Mouse (Mus musculus): ENCODE measurements around the gene Gna13. TPM values are rescaled to one million over a fixed set of nuclear protein-coding genes. Genes with fewer than 3 reads are reported as not detected.
"Not testable (repeated sequence)": the region's sequence is repeated elsewhere in the genome, so short reads cannot be mapped to it uniquely, and the experiment has no call there.

The Gna13 gene
- polyA plus RNA-seq, 1 experiment from 2014 or later = 52.2 TPM

DNA sequence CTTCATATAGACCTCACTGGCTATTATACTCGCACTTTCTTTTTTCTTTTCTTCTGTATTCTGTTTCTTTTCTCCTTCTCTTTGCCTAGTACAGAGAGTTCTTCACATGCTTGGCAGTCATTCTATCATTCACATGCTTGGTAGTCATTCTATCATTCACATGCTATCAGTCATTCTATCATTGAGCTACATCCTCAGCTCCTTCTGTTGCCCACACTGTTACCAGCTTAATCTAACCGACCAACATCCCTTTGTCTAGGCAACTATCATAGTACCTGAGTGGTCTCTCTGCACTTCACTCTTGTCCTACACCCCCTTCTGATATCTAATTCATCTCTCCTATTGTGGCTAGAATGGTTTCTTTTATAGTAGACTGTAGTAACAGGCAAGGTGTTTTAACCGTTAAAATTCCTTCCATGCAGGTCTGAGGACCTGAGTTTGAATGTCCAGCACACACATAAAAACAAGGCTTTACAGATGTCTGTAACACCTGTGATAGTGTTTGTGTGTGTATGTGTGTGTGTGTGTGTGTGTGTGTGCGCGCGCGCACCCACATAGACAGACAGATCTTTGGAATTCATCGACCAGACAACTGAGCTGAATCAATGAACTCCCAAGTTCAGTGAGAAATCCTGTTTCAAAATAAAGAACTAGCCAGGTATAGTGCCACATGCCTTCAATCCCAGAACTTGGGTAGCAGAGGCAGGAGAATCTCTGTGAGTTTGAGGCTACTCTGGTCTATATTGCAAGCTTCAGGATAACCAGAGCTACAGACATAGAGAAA is 23.3 kb upstream of the Gna13 start:
- 93% methylated on average over 8 of the region's 8 CpGs for WGBS (ENCODE audit: missing documents)
- no peak overlapping the region for H3K4me3 ChIP-seq (ENCODE audit: inconsistent target)
- no peak overlapping the region for H3K27ac ChIP-seq
- H3K36me3 ChIP-seq (ENCODE audit: inconsistent target) = no peaks in the 10 kb centered on the region
- H3K79me2 ChIP-seq (ENCODE audit: inconsistent target) = no peaks in the 10 kb centered on the region

DNA sequence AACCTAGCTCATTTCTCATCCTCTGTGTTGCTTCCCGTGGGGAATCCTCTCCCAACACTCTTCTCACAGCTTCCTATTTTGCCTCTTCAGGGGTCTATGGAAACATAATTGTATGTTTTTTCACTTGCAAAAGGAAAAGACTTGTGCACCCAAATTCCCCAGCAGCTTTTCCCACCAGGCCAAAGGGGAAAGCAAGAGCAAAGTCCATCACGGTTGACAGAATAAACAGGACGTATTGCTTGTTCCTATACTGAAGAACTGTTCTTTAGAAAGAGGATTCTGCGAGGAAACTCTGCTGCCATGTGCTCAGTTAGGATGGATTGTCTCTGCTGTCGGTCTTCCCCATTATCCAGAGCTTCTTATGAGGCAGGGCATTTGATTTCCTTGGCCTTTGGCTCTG is 22.1 kb upstream of the Gna13 start:
- no peak overlapping the region for H3K27ac ChIP-seq
- 90% methylated on average over 5 of the region's 5 CpGs for WGBS (ENCODE audit: missing documents)

DNA sequence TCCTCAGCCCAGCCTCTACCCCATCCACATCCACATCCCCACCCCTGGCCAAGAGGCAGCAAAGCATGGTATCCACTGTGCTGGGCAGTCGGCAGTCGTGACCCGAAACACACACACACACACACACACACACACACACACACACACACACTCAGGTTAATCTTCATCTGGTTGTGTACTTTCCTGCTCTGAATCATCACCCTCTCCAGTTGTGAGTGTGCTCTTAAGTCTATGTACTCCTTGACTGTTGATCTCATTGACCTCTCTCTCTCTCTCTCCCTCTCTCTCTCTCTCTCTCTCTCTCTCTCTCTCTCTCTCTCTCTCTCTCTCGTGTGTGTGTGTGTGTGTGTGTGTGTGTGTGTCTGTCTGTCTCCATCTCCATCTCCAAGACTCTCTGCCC is 20.0 kb upstream of the Gna13 start:
- H3K4me3 ChIP-seq (ENCODE audit: inconsistent target); H3K27ac ChIP-seq; H3K36me3 ChIP-seq (ENCODE audit: inconsistent target); H3K79me2 ChIP-seq (ENCODE audit: inconsistent target): not testable (repeated sequence)
- 94% methylated on average over 3 of the region's 4 CpGs for whole genome bisulfite sequencing (ENCODE audit: missing documents)

More for the DNA sequence above, 22.1 kb upstream of the Gna13 start:
- no peaks in the 10 kb centered on the region for H3K36me3 ChIP-seq (ENCODE audit: inconsistent target)
- no peaks in the 10 kb centered on the region for H3K79me2 ChIP-seq (ENCODE audit: inconsistent target)
- H3K4me3 ChIP-seq (ENCODE audit: inconsistent target) = no peak overlapping the region

DNA sequence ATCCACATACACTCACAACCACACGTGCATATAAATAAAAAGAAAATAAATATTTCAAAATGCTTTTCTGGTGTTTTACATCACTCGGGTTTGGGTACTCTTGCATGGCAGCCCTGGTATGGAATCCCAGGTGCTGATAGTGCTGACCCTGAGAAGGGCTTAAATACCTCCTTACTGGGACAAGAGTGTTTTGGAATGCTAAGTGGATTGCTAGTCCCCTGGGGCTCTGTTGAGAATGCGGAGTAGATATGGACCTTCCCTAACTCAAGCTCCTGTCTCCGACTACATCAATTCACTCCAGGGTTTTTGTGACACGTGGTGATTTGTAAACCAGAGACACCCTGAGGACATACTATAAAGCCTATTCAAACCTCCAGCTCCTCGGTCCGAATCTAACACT is 19.1 kb upstream of the Gna13 start:
- H3K27ac ChIP-seq = 0 out of 2 replicates have a peak overlapping the region, but pooled peaks have one; percentile 7
- no peak overlapping the region for H3K4me3 ChIP-seq (ENCODE audit: inconsistent target)
- H3K36me3 ChIP-seq (ENCODE audit: inconsistent target) = no peaks in the 10 kb centered on the region
- 86% methylated on average over 7 of the region's 7 CpGs for WGBS (ENCODE audit: missing documents)
- H3K79me2 ChIP-seq (ENCODE audit: inconsistent target) = no peaks in the 10 kb centered on the region

DNA sequence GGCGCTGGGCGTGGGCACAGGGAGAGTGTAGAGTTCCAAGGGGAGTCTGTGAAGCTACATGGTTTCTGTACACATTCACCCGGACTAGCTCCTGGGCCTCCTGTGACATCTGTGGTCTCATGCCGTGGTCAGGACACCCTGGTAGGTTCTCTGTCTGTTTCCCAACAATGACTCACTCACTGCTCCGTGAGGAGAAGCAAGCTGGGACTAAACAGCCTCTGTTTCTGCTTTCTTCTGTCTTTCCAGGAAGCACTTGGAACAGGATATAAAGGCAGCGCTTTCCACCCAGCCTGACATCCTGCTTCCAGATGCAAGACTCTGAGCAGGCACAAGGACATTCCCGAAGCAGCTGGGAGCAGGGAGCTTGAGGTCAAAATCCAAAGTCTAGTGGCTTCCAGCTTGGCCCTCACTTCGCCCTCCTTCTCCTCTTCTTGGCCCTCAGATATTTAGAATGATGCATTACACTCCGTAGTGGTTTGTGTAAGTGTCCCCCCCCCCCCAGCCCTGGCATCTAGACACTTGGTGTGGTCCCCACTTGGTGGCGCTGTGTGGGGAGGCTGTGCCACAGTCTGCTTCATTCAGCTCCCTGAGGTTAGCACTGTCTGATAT is 18.5 kb upstream of the Gna13 start:
- WGBS (ENCODE audit: missing documents) = 31% methylated on average over 10 of the region's 10 CpGs

DNA sequence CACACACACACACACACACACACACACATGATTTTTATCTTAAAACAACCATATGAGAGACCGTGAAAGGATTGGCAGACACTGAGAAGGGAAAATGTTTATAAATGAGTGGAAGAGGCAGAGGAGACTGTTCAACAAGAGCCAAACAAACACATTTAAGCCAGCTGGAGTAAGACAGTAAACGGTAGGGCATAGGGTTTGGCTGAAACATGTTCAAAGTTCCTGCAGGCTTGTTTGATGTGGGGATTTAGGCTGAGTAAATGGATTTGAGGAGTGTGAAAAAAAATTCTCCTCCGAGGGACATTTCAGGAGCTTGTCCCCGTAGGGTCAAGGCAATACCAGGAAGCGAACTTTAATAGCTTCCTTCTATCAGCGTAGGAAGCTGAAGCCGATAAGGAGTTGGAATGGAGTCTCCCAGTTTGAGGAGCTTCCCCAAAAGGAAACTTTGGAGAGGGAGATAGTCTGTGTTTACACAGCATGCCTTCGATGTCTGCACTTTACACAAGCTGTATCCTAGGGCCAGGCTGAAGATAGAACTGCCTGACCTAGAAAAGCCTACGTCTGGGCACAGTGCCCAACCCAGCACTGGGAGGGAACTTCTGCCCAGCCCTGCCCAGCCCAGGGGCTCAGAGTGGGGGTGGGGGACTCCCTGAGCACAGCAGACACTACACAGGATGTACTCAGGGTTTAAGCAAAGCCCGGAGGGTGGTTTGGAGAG is 15.2 kb upstream of the Gna13 start:
- Histone ChIP-seq H3K4me3 (ENCODE audit: inconsistent target) (no peak overlapping the region), H3K36me3 (ENCODE audit: inconsistent target) (no peaks in the 10 kb centered on the region), H3K27ac (peak overlapping the region; percentile 15), H3K79me2 (ENCODE audit: inconsistent target) (no peaks in the 10 kb centered on the region)
- WGBS (ENCODE audit: missing documents) = 22% methylated on average over 10 of the region's 10 CpGs

More for the DNA sequence above, 18.5 kb upstream of the Gna13 start:
- H3K4me3 ChIP-seq (ENCODE audit: inconsistent target) = no peak overlapping the region
- no peaks in the 10 kb centered on the region for H3K36me3 ChIP-seq (ENCODE audit: inconsistent target)
- no peaks in the 10 kb centered on the region for H3K79me2 ChIP-seq (ENCODE audit: inconsistent target)
- H3K27ac ChIP-seq = 0 out of 2 replicates have a peak overlapping the region, but pooled peaks have one; percentile 7

DNA sequence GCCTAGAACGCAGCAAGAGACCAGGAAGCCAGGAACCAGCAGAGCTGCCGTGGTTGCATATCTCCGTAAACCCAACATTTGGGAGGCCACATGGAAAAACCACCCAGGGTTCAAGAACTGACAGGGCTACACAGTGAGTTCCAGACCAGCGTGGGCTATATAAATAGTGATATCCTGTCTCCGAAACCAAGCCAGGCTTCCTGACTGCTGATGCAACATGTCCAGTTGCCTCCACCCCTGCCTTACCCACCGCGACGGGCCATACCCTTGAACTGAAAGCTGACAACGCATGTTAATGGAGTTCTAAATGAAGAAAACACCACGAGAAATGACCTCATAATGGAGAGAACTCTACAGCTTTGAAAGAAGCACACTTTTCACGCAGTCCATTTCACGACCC is 14.2 kb upstream of the Gna13 start:
- Histone ChIP-seq H3K4me3 (ENCODE audit: inconsistent target) (no peak overlapping the region), H3K36me3 (ENCODE audit: inconsistent target) (no peaks in the 10 kb centered on the region), H3K27ac (peak overlapping the region; percentile 15), H3K79me2 (ENCODE audit: inconsistent target) (no peaks in the 10 kb centered on the region)
- WGBS (ENCODE audit: missing documents) = 15% methylated on average over 12 of the region's 12 CpGs

DNA sequence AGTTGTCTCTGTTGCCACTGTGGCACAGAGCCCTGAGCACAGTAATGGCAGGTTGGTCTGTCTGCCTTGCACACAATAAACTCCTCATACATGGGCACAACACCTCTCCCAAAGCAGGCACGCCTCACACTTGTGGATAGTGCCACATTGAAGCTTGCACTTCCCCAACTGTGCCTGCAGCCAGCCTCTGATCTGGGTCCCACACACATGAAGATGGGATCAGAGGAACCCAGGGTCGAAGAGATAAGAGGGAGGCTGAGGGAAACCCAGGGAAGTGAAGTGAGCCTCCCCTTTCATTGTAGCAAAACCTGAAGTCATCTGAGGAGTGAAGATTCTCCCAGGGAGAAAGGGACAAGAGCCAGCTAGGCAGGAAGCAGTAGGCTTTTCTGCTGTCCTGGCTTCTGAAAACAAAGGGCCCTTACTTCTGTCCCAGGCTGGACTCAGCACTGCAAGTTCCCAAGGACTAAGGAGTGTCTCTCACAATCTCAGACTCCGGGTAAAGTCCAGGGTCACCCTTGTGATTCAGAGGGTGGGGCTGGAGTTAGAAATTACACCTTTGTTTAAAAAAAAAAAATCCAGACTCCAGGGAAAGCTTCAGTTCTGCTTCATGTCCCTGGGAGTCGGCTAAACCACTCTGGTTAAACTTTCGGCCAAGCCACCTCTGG is 12.8 kb upstream of the Gna13 start:
- 79% methylated on average over 5 of the region's 5 CpGs for WGBS (ENCODE audit: missing documents)

DNA sequence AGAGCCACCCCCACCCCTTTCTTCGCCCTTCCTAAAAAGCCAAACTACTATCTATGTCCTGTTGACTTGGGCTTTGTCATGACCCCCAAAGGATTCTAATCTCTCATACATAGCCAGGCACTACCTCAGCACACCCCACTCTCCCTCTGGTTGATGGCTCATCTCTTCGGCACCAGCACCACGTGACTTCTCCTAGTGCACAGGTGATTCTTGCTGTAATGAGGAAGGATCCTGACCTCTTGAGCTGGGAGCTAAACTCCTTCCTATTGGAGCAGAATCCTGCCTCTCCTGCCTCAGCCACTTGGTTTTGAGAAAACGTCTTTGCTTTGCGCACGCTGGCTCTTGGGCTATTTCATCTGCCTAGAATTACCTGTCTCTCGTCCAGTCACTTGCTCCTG is 12.3 kb upstream of the Gna13 start:
- Histone ChIP-seq H3K79me2 (ENCODE audit: inconsistent target) (no peaks in the 10 kb centered on the region), H3K27ac (no peak overlapping the region), H3K4me3 (ENCODE audit: inconsistent target) (no peak overlapping the region), H3K36me3 (ENCODE audit: inconsistent target) (no peaks in the 10 kb centered on the region)
- 89% methylated on average over 7 of the region's 7 CpGs for WGBS (ENCODE audit: missing documents)

More for the DNA sequence above, 12.8 kb upstream of the Gna13 start:
- Histone ChIP-seq H3K27ac (no peak overlapping the region), H3K36me3 (ENCODE audit: inconsistent target) (no peaks in the 10 kb centered on the region), H3K4me3 (ENCODE audit: inconsistent target) (no peak overlapping the region), H3K79me2 (ENCODE audit: inconsistent target) (no peaks in the 10 kb centered on the region)

DNA sequence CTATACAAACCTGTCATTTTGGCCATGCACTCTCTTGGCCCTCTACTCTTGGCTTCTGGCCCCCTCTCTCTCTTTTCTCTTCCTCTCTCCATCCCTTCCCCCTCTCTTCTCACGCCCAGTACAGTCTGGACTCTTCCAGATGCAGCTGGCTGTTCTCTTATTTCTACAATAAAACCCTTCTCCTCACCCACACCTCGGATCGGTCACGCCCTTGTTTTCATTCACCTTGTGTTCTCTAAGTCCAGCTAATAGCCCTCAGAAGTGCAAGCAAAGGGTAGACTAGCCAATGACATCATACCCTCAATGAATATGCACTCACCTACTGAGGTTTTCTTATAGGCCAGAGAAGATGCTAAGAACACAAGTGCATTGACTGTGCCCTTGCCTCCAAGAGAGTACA is 11.1 kb upstream of the Gna13 start:
- Histone ChIP-seq H3K36me3 (ENCODE audit: inconsistent target) (no peaks in the 10 kb centered on the region), H3K27ac (no peak overlapping the region), H3K79me2 (ENCODE audit: inconsistent target) (no peaks in the 10 kb centered on the region), H3K4me3 (ENCODE audit: inconsistent target) (no peak overlapping the region)
- WGBS (ENCODE audit: missing documents) = 88% methylated on average over 4 of the region's 4 CpGs

DNA sequence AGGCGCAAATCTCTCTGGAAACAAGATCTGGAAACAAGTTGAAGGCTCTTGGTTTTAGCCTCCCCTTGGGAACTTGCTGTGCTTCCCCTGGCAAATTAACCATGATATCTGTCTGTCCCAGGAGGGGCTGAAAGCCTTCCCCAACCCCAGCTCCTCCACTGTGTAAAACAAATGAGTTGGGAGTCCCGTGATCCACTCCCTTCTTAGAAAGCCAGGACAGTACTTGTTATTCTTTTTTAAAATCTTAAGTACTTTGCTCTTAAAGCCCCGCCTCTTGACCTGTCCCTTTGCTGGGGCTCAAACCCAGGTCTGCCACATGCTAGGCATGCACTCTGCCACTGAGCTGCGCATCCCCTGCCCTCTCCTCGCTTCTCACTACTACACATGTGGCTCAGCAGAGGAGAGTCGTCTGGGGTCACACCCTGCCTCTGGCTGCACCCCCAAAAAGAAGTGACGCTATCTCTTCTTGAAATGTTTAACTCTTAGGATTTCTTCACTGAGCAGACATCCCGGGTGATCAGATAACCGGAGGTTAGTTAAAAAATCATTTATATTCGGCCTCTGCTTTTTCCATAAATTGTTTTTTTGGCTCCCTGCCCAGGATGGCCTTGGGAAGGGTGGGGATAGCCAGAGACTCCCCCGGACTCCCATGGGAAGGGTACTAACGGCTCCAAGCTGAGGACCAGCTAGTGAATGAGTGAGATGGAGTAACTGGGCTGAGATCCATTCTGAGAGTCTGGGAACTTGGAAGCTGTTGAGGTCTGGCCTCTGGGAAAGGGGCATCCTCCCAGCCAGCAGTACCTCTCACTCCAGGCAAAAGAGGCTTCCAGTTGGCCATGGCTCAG is 9.0 kb upstream of the Gna13 start:
- 89% methylated on average over 12 of the region's 12 CpGs for WGBS (ENCODE audit: missing documents)

DNA sequence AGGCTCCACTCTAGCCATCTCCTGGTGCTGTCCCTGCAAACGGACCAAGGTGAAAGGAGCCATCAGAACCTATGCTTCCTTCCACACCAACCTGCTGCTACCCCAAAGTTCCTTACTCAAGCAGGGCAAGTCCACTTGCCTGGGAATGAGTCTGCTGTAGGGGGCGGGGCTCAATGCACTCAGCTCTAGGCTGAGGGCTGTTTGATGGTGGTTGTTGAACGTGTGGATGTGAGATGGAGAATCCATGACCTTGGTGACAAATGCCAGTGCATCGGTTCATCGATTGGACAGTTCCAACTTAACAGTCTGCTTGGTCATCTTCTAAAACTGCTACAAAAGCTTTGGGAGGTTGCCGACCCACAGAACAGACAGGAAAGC is 8.4 kb upstream of the Gna13 start:
- H3K4me3 ChIP-seq (ENCODE audit: inconsistent target) = no peak overlapping the region
- no peak overlapping the region for H3K27ac ChIP-seq
- WGBS (ENCODE audit: missing documents) = 72% methylated on average over 6 of the region's 6 CpGs
- no peaks in the 10 kb centered on the region for H3K79me2 ChIP-seq (ENCODE audit: inconsistent target)
- no peaks in the 10 kb centered on the region for H3K36me3 ChIP-seq (ENCODE audit: inconsistent target)

More for the DNA sequence above, 9.0 kb upstream of the Gna13 start:
- H3K27ac ChIP-seq = no peak overlapping the region
- H3K79me2 ChIP-seq (ENCODE audit: inconsistent target) = no peaks in the 10 kb centered on the region
- no peaks in the 10 kb centered on the region for H3K36me3 ChIP-seq (ENCODE audit: inconsistent target)
- no peak overlapping the region for H3K4me3 ChIP-seq (ENCODE audit: inconsistent target)

DNA sequence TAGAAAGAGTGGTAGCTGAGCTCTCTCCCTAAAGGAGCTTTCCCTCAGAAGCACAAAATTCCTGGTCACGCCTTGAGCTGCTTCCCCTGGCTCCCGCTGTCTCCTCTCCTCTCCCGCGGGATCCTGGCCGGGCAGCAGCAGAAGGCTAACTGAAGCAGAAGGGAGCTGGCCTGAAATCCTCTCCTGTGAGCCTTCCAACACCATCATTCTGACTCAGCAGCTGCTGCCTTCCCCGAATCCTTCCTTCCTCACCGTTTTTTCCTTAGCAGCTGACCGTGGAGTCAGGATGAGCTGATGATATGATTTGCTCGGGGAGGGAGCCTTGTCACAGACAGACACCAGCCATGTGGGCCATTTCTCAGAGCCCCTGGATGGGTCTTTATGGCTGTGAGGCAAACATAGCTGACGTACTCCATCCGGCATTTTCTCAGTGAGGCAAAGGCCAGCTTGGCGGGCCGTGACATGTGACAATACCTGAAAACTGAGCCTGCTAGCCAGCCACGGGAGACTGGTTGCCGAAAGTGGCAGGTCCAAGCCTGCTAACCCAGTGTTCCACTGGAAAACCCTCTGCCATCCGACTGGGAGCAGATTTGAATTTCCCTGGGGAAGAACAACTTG is 6.8 kb upstream of the Gna13 start:
- no peaks in the 10 kb centered on the region for H3K36me3 ChIP-seq (ENCODE audit: inconsistent target)
- peaks cover 9% of the 10 kb centered on the region; the same call in 1 of the 2 replicates for H3K79me2 ChIP-seq (ENCODE audit: inconsistent target)
- H3K4me3 ChIP-seq (ENCODE audit: inconsistent target) = no peak overlapping the region
- WGBS (ENCODE audit: missing documents) = 91% methylated on average over 16 of the region's 16 CpGs
- no peak overlapping the region for H3K27ac ChIP-seq
